Mouse (Mus musculus): ENCODE measurements around the gene Zdhhc21. TPM values are rescaled to one million over a fixed set of nuclear protein-coding genes. Genes with fewer than 3 reads are reported as not detected.

Zdhhc21 gene
- 10 to 100 TPM in 1 of 2 experiments, 1 to 10 TPM in 1; 9.8 to 10.5 TPM for total RNA-seq (2021)

GRCm38 (mm10) chr4:82859131-82860125 lies at the start of gene Zdhhc21:
Gene Zdhhc21 (minus strand): TSS chr4:82859958.
- intact Hi-C loops (cut with DNase I), result no loop called here

GRCm38 (mm10) chr4:82895227-82895626 lies 35.5 kb upstream of the Zdhhc21 start:
- intact Hi-C loops (cut with DNase I), result no loop called here
- no peak for DNase-seq

More at GRCm38 (mm10) chr4:82859131-82860125, at the start of gene Zdhhc21:
- peak; percentile 81 to 85 for DNase-seq

GRCm38 (mm10) chr4:82892247-82892646 lies 32.5 kb upstream of the Zdhhc21 start:
- intact Hi-C loops (cut with DNase I), result no loop called here
- no peak for DNase-seq

- intact Hi-C loops (cut with DNase I), result no loop called here
- no peak for DNase-seq
Measured at GRCm38 (mm10) chr4:82891566-82891965, 31.8 kb upstream of the Zdhhc21 start.

- intact Hi-C loops (cut with DNase I), result no loop called here
- no peak for DNase-seq
Measured at GRCm38 (mm10) chr4:82891049-82891448, 31.3 kb upstream of the Zdhhc21 start.

GRCm38 (mm10) chr4:82890585-82890984 lies 30.8 kb upstream of the Zdhhc21 start:
- intact Hi-C loops (cut with DNase I), result no loop called here
- no peak for DNase-seq

- no peak for DNase-seq
- intact Hi-C loops (cut with DNase I), result no loop called here
Measured at GRCm38 (mm10) chr4:82886148-82886547, 26.4 kb upstream of the Zdhhc21 start.

GRCm38 (mm10) chr4:82885535-82885913 lies 25.8 kb upstream of the Zdhhc21 start:
- intact Hi-C loops (cut with DNase I), result no loop called here

GRCm38 (mm10) chr4:82884636-82885534 lies 25.1 kb upstream of the Zdhhc21 start, which contains the start of gene Cer1:
Gene Cer1 (minus strand): TSS chr4:82885148.
- intact Hi-C loops (cut with DNase I), result no loop called here
- no peak for DNase-seq

More at GRCm38 (mm10) chr4:82885535-82885913, 25.8 kb upstream of the Zdhhc21 start:
- no peak for DNase-seq

GRCm38 (mm10) chr4:82882500-82882899 lies 22.7 kb upstream of the Zdhhc21 start:
- intact Hi-C loops (cut with DNase I), result no loop called here

GRCm38 (mm10) chr4:82881366-82881765 lies 21.6 kb upstream of the Zdhhc21 start:
- intact Hi-C loops (cut with DNase I), result no loop called here
- no peak for DNase-seq

More at GRCm38 (mm10) chr4:82882500-82882899, 22.7 kb upstream of the Zdhhc21 start:
- DNase-seq, result no peak

GRCm38 (mm10) chr4:82880243-82880642 lies 20.5 kb upstream of the Zdhhc21 start:
- no peak for DNase-seq
- intact Hi-C loops (cut with DNase I), result no loop called here

- DNase-seq, result no peak
- intact Hi-C loops (cut with DNase I), result no loop called here
Measured at GRCm38 (mm10) chr4:82879152-82879551, 19.4 kb upstream of the Zdhhc21 start.

- no peak for DNase-seq
- intact Hi-C loops (cut with DNase I), result no loop called here
Measured at GRCm38 (mm10) chr4:82876656-82877055, 16.9 kb upstream of the Zdhhc21 start.

- no peak for DNase-seq
- intact Hi-C loops (cut with DNase I), result no loop called here
Measured at GRCm38 (mm10) chr4:82875532-82875931, 15.8 kb upstream of the Zdhhc21 start.

- DNase-seq, result no peak
- intact Hi-C loops (cut with DNase I), result no loop called here
Measured at GRCm38 (mm10) chr4:82874791-82875190, 15.0 kb upstream of the Zdhhc21 start.

- intact Hi-C loops (cut with DNase I), result no loop called here
- DNase-seq, result no peak
Measured at GRCm38 (mm10) chr4:82872548-82872947, 12.8 kb upstream of the Zdhhc21 start.

GRCm38 (mm10) chr4:82872121-82872520 lies 12.4 kb upstream of the Zdhhc21 start:
- intact Hi-C loops (cut with DNase I), result no loop called here
- no peak for DNase-seq

- DNase-seq, result no peak
- intact Hi-C loops (cut with DNase I), result no loop called here
Measured at GRCm38 (mm10) chr4:82870931-82871330, 11.2 kb upstream of the Zdhhc21 start.

GRCm38 (mm10) chr4:82867731-82868445 lies 8.1 kb upstream of the Zdhhc21 start:
- intact Hi-C loops (cut with DNase I), result no loop called here
- DNase-seq, result no peak
